Mouse (Mus musculus): ENCODE measurements around the gene Neb. TPM values are rescaled to one million over a fixed set of nuclear protein-coding genes. Genes with fewer than 3 reads are reported as not detected.

Gene Neb
- total RNA-seq (2015; ENCODE audit: low replicate concordance) (not detected in 2 replicates), total RNA-seq (2017; ENCODE audit: low replicate concordance) (0.08 TPM in 1 of 2 replicates, not detected in the other)

DNA sequence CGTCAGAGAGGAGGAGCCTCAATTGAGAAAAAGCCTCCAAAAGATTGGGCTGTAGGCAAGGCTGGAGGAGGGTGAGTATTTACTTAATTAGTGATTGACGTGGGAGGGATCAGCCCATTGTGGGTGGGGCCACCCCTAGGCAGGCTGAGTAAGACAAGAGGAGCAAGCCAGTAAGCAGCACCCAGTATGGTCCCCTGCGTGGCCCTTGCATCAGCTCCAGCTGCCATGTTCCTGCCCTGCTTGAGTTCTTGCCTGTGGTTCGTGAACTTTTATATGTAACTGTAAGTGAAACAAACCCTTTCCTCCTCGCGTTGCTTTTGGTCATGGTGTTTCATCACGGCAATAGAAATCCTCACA, at the start of gene Neb:
TSS of gene Neb (minus strand) at position 27 of the 357 bp plus-strand sequence.
- peak; percentile 67; the same call in 1 of the 2 replicates for ATAC-seq (replicated peaks; ENCODE audit: low FRiP score, poor library complexity, severe bottlenecking)

DNA sequence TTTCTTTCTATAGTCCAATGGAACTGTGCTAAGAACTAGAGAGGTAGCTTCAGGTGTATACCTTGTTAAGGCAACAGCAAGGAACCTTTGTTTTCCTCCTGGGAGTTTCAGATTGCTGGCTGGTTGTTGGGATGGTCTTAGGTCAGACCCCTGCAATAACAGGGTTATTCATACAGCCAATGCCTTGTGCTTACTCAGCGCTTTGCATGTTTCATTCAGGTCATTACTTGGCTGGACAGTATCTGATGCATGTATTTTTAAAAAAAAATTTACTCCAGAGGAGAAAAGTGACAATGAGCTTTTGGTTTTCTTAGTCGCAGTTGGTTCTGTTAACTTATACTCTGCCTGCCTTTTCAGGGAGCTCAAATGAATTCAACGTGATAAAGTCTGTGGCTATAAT, 49.1 kb upstream of the Neb start:
- no peak for ATAC-seq (replicated peaks; ENCODE audit: low FRiP score, poor library complexity, severe bottlenecking)

DNA sequence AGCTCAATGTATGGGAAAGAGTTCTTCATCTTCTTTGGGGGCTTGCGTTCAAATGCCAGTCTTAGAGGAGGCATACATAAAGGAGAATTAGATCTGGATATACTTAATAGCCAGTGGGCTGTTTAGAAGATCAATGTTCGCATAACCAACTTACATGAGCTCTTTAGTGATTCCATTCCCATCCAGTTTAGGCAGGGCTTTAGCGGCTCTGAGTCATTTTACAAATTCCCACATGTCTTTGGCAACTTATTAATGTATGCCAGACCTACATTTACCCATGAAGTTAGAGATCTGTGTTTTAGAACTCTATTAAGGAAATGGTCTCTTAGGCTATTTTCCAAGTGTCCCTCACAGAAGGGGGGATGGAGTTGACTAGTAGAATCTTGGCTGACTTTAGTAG, 47.8 kb upstream of the Neb start:
- ATAC-seq (replicated peaks; ENCODE audit: low FRiP score, poor library complexity, severe bottlenecking) = no peak

DNA sequence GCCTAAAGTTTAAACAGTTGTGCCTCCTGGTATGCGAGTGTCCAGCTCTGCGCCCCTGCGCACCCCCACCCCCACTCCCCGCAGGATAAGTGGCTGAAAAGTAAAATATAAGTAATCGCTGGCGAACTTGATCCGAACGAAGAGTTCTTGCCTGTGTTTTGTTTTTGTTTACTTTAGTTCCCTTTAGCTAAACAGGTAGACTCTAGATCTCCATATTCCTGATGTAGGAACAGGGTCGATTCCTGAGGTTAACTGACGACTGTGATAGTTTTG, 47.2 kb upstream of the Neb start:
- ATAC-seq (replicated peaks; ENCODE audit: low FRiP score, poor library complexity, severe bottlenecking) = no peak

DNA sequence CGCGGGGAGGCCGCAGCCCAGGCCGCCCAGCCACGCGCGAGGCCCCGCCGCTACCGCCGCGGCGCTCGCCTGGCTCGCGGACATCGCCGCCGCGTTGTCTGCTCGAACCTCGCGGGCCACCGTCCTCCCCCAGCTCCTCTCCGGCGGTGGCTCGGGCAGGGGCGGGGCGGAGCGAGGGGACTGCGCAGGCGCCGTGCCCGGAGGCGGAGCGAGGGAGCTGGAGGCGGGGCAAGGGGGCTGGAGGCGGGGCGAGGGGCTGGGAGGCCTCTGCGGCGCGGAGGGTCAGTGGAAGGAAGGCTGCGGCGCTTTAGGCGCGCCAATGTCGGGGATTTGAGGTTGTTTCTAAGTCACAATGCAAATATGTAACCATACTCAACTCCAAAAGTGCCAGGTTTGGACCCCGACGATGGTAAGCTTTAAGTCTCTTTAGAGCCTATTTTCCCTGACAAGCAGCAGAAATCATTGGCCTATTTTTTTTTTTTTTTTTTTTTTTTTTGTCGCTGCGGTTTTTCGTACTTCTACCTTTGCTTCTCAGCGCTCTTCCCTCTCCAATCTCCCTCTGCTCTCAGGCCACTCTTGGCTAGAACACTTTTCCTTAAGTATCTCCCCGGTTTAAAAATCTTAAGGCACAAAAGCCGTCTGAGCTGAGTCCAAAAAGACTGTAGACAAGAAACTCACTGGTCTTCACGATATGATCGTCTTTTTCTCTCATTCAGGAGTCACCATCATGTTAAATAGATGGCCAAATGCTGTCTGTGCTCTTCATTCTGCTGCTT, 46.7 kb upstream of the Neb start, which contains the start of gene Arl5a:
TSS of gene Arl5a (minus strand) at position 155 of the 776 bp plus-strand sequence.
- ATAC-seq (replicated peaks; ENCODE audit: low FRiP score, poor library complexity, severe bottlenecking) = peak; percentile 94

DNA sequence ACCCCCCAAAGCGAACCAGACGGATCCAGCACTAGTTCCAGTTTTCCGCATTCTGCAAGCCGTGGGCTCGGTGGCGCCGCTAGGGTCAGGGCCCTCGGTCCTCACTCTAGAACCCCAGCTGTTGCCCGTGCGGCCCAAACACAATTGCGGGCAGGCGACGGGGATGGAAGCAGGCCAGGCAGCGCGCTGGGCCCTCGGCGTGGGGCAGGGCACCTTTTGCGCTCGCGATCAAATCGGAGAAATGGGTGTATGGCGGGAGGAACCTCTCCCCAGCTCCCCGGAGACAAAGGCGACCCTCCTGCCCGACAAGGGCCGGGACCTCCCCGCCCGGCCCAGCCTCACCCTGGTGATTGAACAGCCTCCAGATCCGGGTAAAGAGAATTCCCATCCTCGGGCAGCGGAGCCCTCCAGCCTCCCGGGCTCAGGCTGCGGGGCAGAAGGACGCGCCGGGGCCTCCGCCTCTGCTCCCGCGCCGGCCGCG, 46.0 kb upstream of the Neb start:
- peak; percentile 78 for ATAC-seq (replicated peaks; ENCODE audit: low FRiP score, poor library complexity, severe bottlenecking)

DNA sequence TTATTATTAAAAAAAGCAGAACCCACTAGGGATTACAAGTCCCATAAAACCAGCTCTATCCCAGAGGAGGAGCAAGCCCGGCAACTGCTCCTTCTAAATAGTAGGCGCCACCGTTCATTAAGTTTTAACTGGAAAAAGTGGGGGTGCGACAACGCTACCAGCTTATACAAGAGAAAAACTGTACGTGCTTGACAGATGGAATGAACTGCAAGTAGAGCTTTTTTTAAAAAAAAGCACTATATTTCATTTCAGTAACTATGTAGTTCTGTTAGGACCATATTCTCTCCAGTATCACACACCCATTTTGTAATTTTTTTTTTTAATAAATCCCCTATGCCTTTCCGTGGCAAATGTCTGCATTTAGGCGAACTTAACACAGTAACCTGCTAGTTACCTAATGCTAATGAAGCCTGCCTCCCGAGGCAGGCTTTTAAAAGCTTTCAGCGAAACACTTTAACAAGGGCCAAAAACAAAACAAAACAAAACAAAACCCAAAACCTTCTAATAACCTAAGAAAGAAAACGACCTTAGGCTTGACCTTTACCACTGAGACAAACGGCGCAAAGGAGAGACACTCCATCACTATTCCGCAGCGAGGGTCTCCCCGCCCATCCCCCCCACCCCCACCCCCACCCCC, 45.5 kb upstream of the Neb start:
- no peak for ATAC-seq (replicated peaks; ENCODE audit: low FRiP score, poor library complexity, severe bottlenecking)

DNA sequence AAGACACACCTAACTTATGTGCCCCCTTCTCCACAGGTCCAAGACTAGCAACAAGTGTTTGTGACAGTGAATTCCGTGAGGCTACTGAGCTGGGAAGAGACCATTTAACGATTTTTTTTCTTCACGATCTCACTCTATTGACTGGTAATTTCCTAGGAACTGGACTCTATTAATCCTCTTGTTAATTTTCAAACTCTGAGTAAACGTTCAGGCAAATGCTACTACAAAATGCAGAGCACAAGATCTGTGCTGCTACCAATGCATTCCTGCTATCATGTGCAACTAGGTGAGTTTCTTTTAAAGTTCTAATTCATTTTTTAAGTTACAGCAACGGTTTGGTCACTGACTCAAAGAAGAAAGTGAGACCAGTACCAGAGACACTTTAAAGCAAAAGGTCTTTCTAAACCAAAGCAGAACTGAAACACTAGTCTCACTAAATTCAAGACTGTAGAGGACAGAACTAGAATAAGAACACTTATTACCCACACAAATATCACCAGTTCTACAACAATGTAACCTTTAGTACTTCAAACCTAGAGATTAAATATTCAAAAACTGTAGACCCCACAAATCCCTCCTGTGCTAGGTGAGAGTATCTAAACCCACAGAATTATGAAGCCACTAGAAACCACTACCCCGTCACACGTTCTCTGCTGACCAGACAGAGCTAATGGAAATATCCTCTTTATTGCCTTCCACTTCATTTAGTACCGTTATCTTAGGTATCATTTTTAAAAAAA, 44.8 kb upstream of the Neb start:
- no peak for ATAC-seq (replicated peaks; ENCODE audit: low FRiP score, poor library complexity, severe bottlenecking)

DNA sequence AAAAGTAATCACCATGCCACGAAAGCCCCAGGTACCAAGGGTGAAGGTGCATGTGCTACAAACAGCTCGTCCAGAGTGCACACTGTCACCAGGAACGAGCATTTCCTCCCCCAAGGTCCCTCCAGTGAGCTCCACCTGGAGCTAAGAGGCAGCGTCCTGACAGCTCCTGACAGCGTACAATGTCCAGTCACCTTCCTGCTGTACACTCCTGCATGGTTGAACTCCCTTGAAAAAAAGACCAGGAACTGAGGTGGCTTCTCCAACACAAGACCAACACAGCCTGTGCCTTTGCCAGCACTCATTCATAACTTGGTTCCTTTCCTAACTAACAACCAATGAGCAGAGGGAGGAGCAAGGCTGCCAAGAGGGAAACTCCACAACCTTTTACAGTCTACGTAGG, 42.9 kb upstream of the Neb start:
- ATAC-seq (replicated peaks; ENCODE audit: low FRiP score, poor library complexity, severe bottlenecking) = no peak

DNA sequence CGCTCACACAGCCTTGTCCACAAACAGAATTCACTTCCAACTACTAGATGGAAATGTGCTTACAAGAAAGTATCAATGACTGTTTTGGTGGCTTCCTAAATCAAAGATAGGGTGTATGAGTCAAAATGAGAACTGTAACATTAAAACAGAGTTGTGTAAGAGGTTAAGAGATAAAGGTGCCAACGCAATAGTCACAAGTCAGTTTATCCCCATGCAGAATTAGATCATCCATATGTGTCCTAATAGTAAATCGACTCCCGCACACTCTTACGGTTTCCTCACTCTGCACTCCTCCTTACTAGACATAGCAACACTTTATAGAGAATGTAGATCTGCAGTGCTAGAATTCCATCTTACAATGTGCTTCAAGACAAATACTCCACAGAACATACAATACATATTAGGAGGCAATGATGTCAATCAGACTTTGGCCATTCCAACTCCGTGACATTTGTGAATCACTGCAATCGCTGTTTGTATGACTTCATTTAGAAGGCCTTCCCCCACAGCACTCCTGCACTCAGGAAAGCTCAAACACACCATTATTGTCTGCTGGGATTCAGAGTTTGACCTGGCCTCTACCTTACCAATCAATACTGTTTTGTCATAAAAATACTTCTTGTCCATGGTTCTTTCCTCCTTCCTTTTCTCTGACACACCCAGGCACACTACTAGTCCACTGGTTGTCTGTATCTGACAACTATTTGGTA, 41.9 kb upstream of the Neb start:
- ATAC-seq (replicated peaks; ENCODE audit: low FRiP score, poor library complexity, severe bottlenecking) = no peak

DNA sequence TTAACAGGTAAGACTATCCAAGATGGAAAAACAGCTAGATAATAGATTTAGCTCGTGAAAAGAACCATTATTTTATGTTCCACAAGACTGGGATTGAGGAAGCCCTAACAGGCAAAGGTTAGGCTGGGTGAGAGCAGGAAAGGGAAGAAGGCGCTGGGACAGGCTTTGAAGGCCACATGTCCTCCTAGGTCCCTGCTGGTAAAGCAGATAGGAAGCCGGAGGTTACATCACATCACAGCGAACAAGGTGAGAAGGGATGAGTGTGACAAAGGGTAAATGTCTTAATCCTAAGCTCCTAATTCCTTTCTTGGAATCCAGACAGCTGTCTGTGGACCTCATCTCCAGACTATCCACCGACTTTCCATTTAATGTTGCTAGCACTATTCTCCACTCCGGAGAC, 41.0 kb upstream of the Neb start:
- no peak for ATAC-seq (replicated peaks; ENCODE audit: low FRiP score, poor library complexity, severe bottlenecking)

DNA sequence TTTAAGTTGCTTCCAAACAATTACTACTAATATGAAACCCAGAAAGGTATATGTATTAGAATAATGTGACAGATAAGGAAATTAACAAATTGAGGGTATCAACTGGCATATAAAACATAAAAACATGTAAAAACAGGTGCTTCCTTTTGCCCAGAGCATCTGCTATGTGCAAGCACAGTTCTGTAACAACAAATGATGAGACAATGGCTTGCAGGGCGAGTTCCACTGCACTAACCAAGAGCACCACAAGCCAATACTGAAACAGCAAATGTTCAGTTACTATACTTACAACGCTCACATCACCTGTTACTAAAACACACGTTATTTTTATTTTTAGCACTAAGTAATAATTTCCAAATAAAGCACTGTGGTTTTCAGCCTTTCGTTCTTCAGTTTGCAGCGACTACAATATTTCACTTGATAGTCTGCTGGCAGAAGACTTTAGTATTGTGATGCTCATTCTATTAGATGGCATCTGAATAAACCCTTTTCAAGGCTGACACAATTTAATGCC, 34.3 kb upstream of the Neb start:
- ATAC-seq (replicated peaks; ENCODE audit: low FRiP score, poor library complexity, severe bottlenecking) = no peak

DNA sequence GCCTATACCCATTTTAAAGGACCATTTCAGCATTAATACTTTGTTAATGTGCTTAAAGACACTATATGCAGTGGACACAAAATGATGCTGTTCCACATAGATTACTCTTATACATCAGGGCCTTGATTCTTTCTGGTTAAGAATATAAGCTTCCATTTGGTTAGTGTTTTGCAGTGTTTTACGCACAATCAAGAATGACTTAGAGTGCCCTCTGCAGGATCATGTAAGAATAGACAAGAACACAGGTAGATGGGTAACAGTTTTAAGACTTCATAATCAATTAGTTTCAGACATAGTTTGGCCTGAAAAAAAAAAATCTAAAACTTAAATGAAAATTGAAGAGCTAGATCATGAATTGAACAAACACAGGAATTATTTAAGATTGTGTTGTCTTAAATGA, 28.2 kb upstream of the Neb start:
- ATAC-seq (replicated peaks; ENCODE audit: low FRiP score, poor library complexity, severe bottlenecking) = no peak

DNA sequence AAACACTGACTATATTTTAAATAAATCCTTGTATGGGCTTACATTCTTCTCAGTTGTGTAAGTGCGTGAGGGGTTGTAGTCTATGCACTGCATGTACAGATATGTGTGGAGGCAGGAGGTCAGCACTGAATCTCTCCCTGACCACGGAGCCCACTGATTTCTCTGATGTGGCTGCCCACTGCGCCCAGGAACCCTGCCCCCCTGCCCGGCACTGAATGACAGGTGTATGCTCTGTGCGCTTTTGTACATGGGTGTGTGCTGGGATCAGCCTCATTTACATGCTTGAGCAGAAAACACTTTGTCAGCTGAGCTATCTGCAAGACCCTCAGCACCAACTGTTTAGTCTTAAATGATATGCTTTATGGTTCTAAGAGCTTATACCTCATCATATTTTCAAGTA, 27.0 kb upstream of the Neb start:
- no peak for ATAC-seq (replicated peaks; ENCODE audit: low FRiP score, poor library complexity, severe bottlenecking)

DNA sequence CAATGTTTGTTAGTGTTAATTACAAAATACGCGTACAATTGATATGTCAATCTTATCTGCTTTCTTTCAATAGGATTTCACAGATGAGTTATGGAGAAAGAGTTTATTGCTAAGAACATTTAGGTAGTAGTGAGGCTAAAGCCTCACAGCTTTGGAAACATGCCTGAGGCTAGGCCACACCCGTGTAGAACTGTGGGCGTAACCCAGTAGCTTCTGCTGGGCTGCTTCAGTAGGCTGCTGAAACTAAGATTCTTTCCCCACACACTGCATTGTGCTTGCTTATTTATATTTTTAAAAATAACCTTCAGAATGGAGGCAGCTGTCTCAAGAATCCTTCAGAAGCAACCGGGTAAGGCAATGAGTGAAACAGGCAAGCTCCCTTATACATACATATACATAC, 16.3 kb upstream of the Neb start:
- ATAC-seq (replicated peaks; ENCODE audit: low FRiP score, poor library complexity, severe bottlenecking) = no peak

DNA sequence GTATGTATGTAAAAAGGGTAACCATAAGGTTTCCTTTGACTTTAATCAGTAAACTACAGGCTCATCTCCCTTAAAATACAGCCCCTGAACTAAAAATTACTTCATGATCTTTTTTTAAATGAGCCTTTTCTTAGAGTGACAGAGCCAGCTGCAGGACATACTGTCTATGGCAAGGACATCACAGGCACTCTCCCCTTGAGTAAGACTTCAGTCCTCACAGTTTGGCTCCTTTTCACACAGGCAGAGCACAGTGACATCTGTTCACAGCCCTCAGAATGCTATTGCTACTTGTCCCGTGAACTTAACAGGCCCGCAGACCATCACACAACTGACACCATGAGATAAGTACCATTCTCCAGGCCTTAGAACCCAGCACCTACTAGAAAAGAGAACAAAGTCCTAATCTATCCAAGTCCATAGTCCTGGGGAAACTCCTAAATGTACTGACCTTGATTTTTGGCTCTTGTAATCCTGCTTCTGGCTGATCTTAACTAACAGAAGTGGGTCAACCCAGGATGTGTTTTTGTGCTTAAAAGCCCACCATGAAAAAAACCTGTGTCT, 12.2 kb upstream of the Neb start:
- ATAC-seq (replicated peaks; ENCODE audit: low FRiP score, poor library complexity, severe bottlenecking) = no peak

DNA sequence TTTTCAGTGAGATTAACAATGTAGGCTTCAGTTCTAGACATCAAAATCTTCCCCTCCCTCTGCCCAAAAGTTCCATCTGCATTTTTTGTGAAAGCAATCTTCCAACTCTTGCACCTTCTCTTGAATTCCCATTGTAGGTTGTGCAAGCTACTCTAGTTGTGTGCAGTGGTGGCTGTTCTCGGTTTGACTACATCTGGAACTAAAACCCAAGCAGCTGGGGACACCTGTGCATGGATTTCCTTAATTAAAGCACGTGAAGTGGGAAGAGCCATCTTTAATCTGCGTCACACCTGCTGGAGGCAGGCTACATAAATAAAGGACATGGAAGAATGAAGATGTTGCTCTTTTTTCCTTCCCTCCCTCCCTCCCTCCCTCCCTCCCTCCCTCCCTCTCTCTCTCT, 11.7 kb upstream of the Neb start:
- no peak for ATAC-seq (replicated peaks; ENCODE audit: low FRiP score, poor library complexity, severe bottlenecking)

DNA sequence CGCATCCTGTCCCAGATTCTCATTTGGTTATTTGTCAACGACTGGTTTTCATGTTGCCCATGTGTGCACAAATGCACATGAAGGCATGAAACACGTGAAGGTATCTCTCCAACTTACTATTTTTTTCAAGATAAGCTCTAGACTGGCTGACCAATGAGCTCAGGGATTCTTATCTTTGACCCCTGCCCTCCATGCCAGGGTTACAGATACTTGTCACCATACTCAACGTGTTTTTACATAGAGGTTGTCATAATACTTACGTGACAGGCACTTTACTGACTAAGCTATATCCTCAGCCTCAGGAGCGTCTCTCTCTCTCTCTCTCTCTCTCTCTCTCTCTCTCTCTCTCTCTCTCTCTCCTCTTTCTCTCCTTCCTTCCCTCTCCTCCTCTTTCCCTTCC, 8.2 kb upstream of the Neb start:
- no peak for ATAC-seq (replicated peaks; ENCODE audit: low FRiP score, poor library complexity, severe bottlenecking)

DNA sequence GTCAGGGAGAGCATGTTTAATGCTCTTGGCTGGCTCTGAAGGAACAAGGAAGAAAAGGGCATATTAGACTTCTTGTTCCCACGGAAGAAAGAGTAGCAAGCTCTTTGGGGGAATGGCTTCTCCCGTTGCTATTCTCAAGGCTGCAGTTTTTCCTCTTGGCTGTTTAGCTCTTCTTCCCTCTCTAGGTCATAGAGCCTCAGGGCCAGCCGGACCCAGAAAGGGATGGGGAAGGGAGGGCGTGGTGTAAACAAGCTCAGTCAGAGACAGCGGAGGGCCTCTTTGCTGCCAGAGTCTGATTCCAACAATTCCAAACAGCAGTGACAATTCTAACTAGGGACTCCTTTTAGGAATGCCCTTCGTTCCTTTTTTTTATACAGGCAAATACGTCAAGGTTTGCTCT, 7.8 kb upstream of the Neb start:
- ATAC-seq (replicated peaks; ENCODE audit: low FRiP score, poor library complexity, severe bottlenecking) = no peak

DNA sequence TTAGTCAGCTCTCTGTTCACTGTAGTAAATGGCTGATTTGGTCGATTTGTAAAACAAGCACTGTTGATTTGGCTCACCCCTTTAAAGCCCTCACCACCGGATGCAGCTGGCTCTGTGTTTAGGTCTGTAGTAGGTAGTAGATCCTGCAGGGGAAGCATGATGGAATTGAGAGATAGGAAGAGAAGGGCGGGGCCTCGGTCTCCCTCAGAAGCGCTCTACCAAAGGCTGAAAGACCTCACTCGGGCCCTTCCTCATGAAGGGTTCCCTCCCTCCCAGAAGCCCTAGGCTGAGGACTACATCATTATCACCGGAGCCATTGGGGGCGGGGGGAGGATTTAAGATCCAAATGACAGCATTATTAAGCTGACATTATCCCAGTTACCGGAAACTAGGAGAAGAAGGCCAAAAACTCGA, 581 bp upstream of the Neb start:
- peak; percentile 49; the same call in 1 of the 2 replicates for ATAC-seq (replicated peaks; ENCODE audit: low FRiP score, poor library complexity, severe bottlenecking)

All from erythroid progenitor cell, adult 5-6 weeks (primary cell).